Mouse (Mus musculus) heart, adult 2 months (tissue): ENCODE results near the gene Ctnnb1. TPM values are rescaled to one million over a fixed set of nuclear protein-coding genes. Genes with fewer than 3 reads are reported as not detected.

ENCODE experiments used
- DNase-seq, 2 experiments: peaks; one replicate each; pipeline ENCODE4 v3.0.0; 2021
- H3K27ac ChIP-seq: fragments of 200-600 bp; 2 replicates; pipeline ENCODE4 v1.8.1; 2022
- H3K27me3 ChIP-seq: fragments of 200-500 bp; 2 replicates; pipeline ENCODE4 v1.6.1; 2012; ENCODE audit warnings: mild to moderate bottlenecking, low read length, inconsistent platforms, mixed read lengths; ENCODE audit not compliant: control insufficient read depth, insufficient read depth
- H3K36me3 ChIP-seq: fragments of 200-500 bp; 2 replicates; pipeline ENCODE4 v1.6.1; 2012; ENCODE audit warnings: low read length, inconsistent platforms; ENCODE audit not compliant: control insufficient read depth, insufficient read depth
- H3K4me1 ChIP-seq: fragments of 200-500 bp; 2 replicates; pipeline ENCODE4 v1.6.1; 2011; ENCODE audit warnings: low read length; ENCODE audit not compliant: control insufficient read depth, insufficient read depth
- H3K4me3 ChIP-seq: fragments of 200-600 bp; 2 replicates; pipeline ENCODE4 v1.8.1; 2022
- H3K79me2 ChIP-seq: fragments of 200-500 bp; replicated peaks from 2 replicates; pipeline ENCODE4 v1.6.1; 2012; ENCODE audit warnings: mild to moderate bottlenecking, inconsistent platforms, low read length, moderate library complexity, mixed read lengths; ENCODE audit not compliant: control insufficient read depth, insufficient read depth
- H3K9ac ChIP-seq: fragments of 200-500 bp; 2 replicates; pipeline ENCODE4 v1.6.1; 2012; ENCODE audit warnings: low read depth, mild to moderate bottlenecking, control low read depth, inconsistent platforms, low read length, mixed read lengths
- CTCF ChIP-seq: fragments of 200-600 bp; IDR thresholded peaks from 2 replicates; pipeline ENCODE4 v1.8.1; 2022; ENCODE audit warnings: antibody characterized with exemption, mild to moderate bottlenecking, moderate library complexity
- EP300 ChIP-seq: fragments of 200-500 bp; IDR thresholded peaks from 2 replicates; pipeline ENCODE4 v1.6.1; 2011; ENCODE audit warnings: low read depth, low read length, control low read depth; ENCODE audit not compliant: insufficient read depth
- POLR2A ChIP-seq: fragments of 200-500 bp; IDR thresholded peaks from 2 replicates; pipeline ENCODE4 v1.6.1; 2011; ENCODE audit warnings: mild to moderate bottlenecking, low read depth, low read length, control low read depth; ENCODE audit not compliant: insufficient read depth
- WGBS: fragments of 180-500 bp; shearing (Covaris S2); methylation state at CpG from one replicate; pipeline ENCODE4 v1.1.7; 2018; 5-methylcytosine and 5-hydroxymethylcytosine counted together
- intact Hi-C: fragments of 180-260 bp; cut with DNase I; formaldehyde crosslinking; loops from one replicate; pipeline ENCODE4 v1.15.1; 2025
- polyA plus RNA-seq: library from polyadenylated mRNA; depleted of rRNA; stranded (reverse); fragments of >200 nt; gene quantifications from 2 replicates; pipeline ENCODE4 v1.2.3, GENCODE M21; 2012
- total RNA-seq, 2 experiments: library from RNA; stranded (reverse); gene quantifications; 2 replicates each; pipeline ENCODE4 v1.2.3; 2021

Gene Ctnnb1
- total and polyA plus RNA-seq, 3 experiments, result 138 to 431 (median 382) TPM

GRCm38 (mm10) chr9:120986994-120987393 is 58.0 kb downstream of the Ctnnb1 start:
- intact Hi-C loops, result no loop called here
- DNase-seq, result no peak
- no peaks in the 10 kb centered on the region for H3K36me3 ChIP-seq
- peaks cover 3% of the 10 kb centered on the region; the same call in 1 of the 2 replicates for H3K4me1 ChIP-seq
- 52% methylated on average over 4 of the region's 4 CpGs for WGBS
- no peaks in the 10 kb centered on the region for H3K79me2 ChIP-seq
- no peaks in the 10 kb centered on the region for H3K27me3 ChIP-seq
- H3K27ac ChIP-seq, result no peak overlapping the region
- H3K4me3 ChIP-seq, result no peak overlapping the region
- H3K9ac ChIP-seq, result no peak overlapping the region
- TF ChIP-seq POLR2A (no peak), EP300 (no peak), CTCF (no peak)

DNA sequence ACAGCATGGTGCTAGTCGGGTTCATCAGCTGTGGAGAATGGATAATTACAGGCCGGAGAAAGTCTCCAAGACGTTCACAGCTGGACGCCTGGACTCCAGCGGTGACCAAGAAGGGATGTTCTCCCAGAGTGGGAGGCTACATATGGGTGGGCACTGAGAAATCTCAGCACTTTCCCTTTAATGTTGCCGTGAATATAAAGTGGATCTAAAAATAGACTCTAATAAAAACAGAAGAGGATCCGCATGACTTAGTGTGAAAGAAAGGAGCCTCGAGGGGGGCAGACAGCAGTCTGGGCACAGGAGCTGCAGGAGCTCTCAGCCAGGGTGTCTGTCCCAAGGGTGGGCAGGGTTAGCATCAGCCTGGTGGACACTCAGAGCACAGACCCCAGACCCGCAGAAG is 59.1 kb downstream of the Ctnnb1 start:
- Histone ChIP-seq H3K36me3 (no peaks in the 10 kb centered on the region), H3K4me3 (no peak overlapping the region), H3K9ac (no peak overlapping the region), H3K79me2 (no peaks in the 10 kb centered on the region), H3K27ac (no peak overlapping the region; the same call in 1 of the 2 replicates), H3K4me1 (peaks cover 3% of the 10 kb centered on the region; the same call in 1 of the 2 replicates), H3K27me3 (no peaks in the 10 kb centered on the region)
- DNase-seq, result no peak
- TF ChIP-seq EP300, result no peak
- no peak for TF ChIP-seq CTCF
- intact Hi-C loops, result no loop called here
- 44% methylated on average over 9 of the region's 9 CpGs for WGBS

- Histone ChIP-seq H3K36me3 (no peaks in the 10 kb centered on the region), H3K27me3 (no peaks in the 10 kb centered on the region), H3K4me1 (peaks cover 5% of the 10 kb centered on the region), H3K79me2 (no peaks in the 10 kb centered on the region), H3K27ac (no peak overlapping the region), H3K4me3 (no peak overlapping the region), H3K9ac (no peak overlapping the region)
- TF ChIP-seq CTCF (no peak), POLR2A (no peak), EP300 (no peak)
- intact Hi-C loops, result no loop called here
- whole genome bisulfite sequencing, result 90% methylated on average over 15 of the region's 15 CpGs
- DNase-seq, result no peak
These were observed 61.0 kb downstream of the Ctnnb1 start for GRCm38 (mm10) chr9:120989806-120990700.

DNA sequence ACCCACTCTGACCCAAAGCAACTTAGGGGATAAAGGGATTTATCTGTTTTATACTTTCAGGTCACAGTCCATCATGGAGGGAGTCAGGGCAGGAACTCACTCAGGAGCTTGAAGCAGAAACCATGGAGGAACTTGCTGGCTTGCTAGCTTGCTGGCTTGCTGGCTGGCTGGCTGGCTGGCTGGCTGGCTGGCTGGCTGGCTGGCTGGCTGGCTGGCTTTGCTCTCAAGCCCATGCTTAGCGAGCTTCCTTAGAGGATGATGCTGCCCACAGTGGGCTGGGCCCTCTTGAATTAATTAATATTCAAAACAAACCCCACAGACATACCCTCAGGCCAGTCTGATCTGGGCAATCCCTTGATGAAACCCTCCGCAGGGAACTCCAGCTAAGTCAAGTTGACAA is 62.8 kb downstream of the Ctnnb1 start:
- 85% methylated on average over 2 of the region's 2 CpGs for WGBS
- intact Hi-C loops, result no loop called here
- no peak overlapping the region for H3K4me3 ChIP-seq
- H3K27me3 ChIP-seq, result no peaks in the 10 kb centered on the region
- H3K79me2 ChIP-seq, result no peaks in the 10 kb centered on the region
- no peak overlapping the region for H3K9ac ChIP-seq
- H3K4me1 ChIP-seq, result peaks cover 3% of the 10 kb centered on the region
- no peak overlapping the region for H3K27ac ChIP-seq
- no peak for TF ChIP-seq EP300
- TF ChIP-seq POLR2A, result no peak
- no peak for TF ChIP-seq CTCF
- H3K36me3 ChIP-seq, result no peaks in the 10 kb centered on the region
- no peak for DNase-seq

GRCm38 (mm10) chr9:120993004-120993403 is 64.0 kb downstream of the Ctnnb1 start:
- no peak for DNase-seq
- Histone ChIP-seq H3K79me2 (no peaks in the 10 kb centered on the region), H3K36me3 (no peaks in the 10 kb centered on the region), H3K9ac (no peak overlapping the region), H3K4me3 (no peak overlapping the region), H3K4me1 (peaks cover 3% of the 10 kb centered on the region), H3K27me3 (no peaks in the 10 kb centered on the region), H3K27ac (no peak overlapping the region)
- TF ChIP-seq CTCF, result no peak
- TF ChIP-seq POLR2A, result no peak
- no peak for TF ChIP-seq EP300
- WGBS, result 53% methylated on average over 10 of the region's 10 CpGs
- intact Hi-C loops, result no loop called here
